Mouse (Mus musculus): Measurements from ENCODE around the gene Kmt5a.

GRCm38 (mm10) chr5:124480119-124480518 is 40.4 kb downstream of the Kmt5a start:
- TF ChIP-seq CTCF (IDR thresholded peaks at IDR 0.05; ENCODE audit: borderline replicate concordance, control insufficient read depth, extremely low read depth, insufficient read depth, low read length, poor library complexity) (no peak), POLR2A (IDR thresholded peaks at IDR 0.05; ENCODE audit: control insufficient read depth, extremely low read depth, insufficient read depth, low read length, poor library complexity) (no peak)
